Mouse (Mus musculus) cortical plate, adult 2 months (tissue): ENCODE results near the gene Cdk18. TPM values are rescaled to one million over a fixed set of nuclear protein-coding genes. Genes with fewer than 3 reads are reported as not detected.

Experiments
- H3K27ac ChIP-seq: fragments of 200-500 bp; 2 replicates; pipeline ENCODE4 v1.5.1; 2012; ENCODE audit warnings: low read length, control low read depth, inconsistent platforms; ENCODE audit not compliant: insufficient read depth
- H3K4me1 ChIP-seq: fragments of 200-500 bp; 2 replicates; pipeline ENCODE4 v1.6.1; 2011; ENCODE audit warnings: low read length; ENCODE audit not compliant: control insufficient read depth, insufficient read depth
- H3K4me3 ChIP-seq: fragments of 200-500 bp; 2 replicates; pipeline ENCODE4 v1.5.1; 2011; ENCODE audit warnings: mild to moderate bottlenecking, low read length, control low read depth; ENCODE audit not compliant: insufficient read depth
- CTCF ChIP-seq: fragments of 200-500 bp; IDR thresholded peaks from 2 replicates; pipeline ENCODE4 v1.5.1; 2011; ENCODE audit warnings: mild to moderate bottlenecking, control low read depth, low read length; ENCODE audit not compliant: insufficient read depth; ENCODE audit errors: extremely low read depth
- POLR2A ChIP-seq: fragments of 200-500 bp; IDR thresholded peaks from 2 replicates; pipeline ENCODE4 v1.6.1; 2011; ENCODE audit warnings: mild to moderate bottlenecking, low read length, control low read depth; ENCODE audit not compliant: insufficient read depth; ENCODE audit errors: extremely low read depth
- polyA plus RNA-seq: library from polyadenylated mRNA; depleted of rRNA; stranded (reverse); fragments of >200 nt; gene quantifications from 2 replicates; pipeline ENCODE4 v1.2.3, GENCODE M21; 2012

The Cdk18 gene
- polyA plus RNA-seq, 1 experiment, result 30.0 TPM

DNA sequence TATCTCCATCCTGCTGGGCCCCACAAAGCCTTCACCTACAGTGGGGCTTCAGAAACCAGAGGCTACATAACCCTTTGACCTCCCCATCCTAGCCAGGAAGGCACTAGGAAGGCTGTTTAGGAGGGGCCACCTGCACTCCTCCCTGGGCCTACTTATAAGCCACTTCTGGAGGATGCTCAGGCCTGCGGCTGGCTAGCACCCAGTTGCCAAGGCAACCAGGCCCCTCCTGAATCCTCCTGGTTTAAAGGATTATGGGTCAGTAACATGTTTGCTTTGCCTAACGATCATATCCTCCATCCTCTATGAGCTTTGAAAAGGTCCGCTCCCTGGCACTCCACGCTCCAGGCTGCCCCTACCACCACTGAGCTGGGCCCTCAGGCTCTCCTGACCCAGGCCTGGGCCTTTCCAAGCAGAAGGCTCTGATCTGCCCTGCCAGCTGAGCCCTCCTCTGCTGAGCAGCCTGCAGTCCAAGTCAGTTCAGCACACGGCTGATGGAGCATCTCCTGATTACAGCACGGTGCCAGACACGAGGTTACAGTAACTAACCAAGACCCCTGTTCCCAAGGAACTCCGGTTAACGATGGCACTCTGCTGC, 16.0 kb downstream of the Cdk18 start:
- Histone ChIP-seq H3K4me1 (0 out of 2 replicates have a peak, but pooled peaks cover 4% of the 10 kb centered on the region), H3K27ac (0 out of 2 replicates have a peak overlapping the region, but pooled peaks have one; percentile 28), H3K4me3 (no peak overlapping the region)
- TF ChIP-seq POLR2A, result no peak
- no peak for TF ChIP-seq CTCF

DNA sequence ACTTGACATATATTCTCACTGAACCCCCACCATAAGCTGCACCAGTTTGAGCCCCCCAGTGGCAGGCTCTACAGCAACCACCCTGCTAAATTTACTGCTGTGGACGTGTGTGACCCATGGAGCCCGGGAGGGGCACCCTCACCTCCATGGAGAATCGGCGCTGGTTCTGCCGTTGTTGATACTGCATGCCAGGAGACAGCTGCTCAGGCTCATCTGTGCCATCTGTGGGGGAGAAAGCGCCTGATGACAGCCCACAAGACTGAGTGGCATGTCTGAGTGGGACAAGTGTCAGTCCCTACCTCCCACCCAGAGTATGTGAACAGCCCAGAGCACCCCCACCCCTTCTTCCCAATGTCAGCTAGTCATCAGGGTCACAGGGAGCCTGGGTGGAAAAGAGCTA, 17.6 kb downstream of the Cdk18 start:
- Histone ChIP-seq H3K4me1 (0 out of 2 replicates have a peak, but pooled peaks cover 4% of the 10 kb centered on the region), H3K4me3 (no peak overlapping the region), H3K27ac (no peak overlapping the region)
- TF ChIP-seq POLR2A (no peak), CTCF (no peak)

DNA sequence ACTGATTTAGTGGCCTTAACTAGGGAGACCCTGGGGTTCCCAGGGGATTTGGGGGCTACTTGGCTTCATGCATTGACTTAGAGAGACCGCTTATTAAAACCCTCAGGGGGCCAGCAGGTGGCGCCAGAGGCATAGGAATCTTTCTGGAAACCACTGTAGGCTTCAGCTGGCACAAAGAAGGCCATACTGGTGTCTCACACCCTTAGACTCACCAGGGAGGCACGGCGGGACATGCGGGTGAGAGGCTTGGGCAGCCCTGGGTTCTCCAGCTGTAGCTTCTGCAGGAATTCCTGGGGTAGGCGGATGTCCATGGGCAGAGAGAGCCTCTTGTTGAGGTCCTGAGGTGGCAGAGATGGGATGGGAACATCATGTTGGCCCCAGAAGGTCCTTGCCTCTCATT, 18.2 kb downstream of the Cdk18 start:
- Histone ChIP-seq H3K4me3 (no peak overlapping the region), H3K27ac (no peak overlapping the region), H3K4me1 (0 out of 2 replicates have a peak, but pooled peaks cover 4% of the 10 kb centered on the region)
- peak; percentile 82 for TF ChIP-seq CTCF
- no peak for TF ChIP-seq POLR2A

DNA sequence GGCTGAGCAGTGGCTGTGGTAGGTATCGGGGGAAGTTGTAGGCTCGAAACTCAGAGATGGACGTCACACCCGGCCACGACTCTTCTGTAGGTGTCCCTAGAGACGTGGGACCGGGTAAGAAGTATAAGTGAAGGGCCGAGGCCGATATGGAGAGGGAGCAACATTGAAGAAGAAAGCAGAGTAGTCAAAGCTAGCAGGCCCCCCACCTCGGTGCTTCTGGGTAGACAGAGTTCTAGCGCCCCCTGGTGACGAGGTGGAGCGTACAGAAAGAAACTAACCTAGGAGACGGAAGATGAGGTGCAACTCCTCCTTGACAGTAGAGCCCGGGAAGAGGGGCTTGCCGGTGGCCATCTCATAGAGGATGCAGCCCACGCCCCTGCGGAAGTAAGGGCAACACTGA, 22.9 kb downstream of the Cdk18 start:
- H3K4me3 ChIP-seq, result no peak overlapping the region
- H3K27ac ChIP-seq, result no peak overlapping the region
- 0 out of 2 replicates have a peak, but pooled peaks cover 1% of the 10 kb centered on the region for H3K4me1 ChIP-seq
- peak; percentile 85 for TF ChIP-seq CTCF
- no peak for TF ChIP-seq POLR2A

DNA sequence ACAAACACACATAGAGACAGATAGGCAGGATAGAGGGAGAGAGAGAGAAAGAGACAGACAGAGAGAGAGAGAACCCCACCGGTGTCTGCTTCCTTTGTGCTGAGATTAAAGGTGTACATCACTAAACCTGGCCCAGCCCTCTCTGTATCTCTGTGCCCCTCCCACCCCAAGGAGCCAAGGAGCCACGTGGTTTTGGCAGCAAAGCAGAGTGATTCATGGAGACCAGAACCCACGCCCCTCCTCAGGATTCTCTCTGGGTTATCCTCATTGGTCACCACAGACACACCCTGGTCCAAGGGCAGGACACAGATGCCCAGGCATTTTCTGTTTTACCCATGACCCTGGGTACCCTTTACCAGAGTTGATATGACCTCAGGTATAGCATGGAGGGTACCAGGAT, 26.4 kb downstream of the Cdk18 start:
- Histone ChIP-seq H3K4me3 (no peak overlapping the region), H3K27ac (no peak overlapping the region), H3K4me1 (no peaks in the 10 kb centered on the region)
- no peak for TF ChIP-seq CTCF

DNA sequence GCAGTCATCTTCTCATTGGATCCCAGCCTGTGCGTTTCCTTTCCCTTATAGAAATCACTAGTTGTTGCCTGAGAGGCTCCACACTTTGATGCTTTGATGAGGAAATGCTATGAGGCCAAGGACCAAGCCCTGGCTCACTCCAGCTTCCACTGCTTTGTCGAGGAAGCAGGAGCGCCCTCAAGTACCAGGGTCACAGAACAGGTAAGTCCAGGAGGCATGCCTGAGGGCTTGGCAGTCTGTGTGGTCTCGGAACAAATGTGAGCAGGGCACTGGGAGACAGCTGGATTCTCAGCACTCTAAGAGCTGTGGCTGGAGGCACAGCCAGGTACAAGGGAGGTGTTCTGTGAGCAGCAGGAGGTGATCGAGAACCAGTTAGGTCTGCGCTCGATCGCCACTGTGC, 27.1 kb downstream of the Cdk18 start:
- Histone ChIP-seq H3K4me1 (no peaks in the 10 kb centered on the region), H3K27ac (no peak overlapping the region), H3K4me3 (no peak overlapping the region)
- no peak for TF ChIP-seq CTCF
- no peak for TF ChIP-seq POLR2A

DNA sequence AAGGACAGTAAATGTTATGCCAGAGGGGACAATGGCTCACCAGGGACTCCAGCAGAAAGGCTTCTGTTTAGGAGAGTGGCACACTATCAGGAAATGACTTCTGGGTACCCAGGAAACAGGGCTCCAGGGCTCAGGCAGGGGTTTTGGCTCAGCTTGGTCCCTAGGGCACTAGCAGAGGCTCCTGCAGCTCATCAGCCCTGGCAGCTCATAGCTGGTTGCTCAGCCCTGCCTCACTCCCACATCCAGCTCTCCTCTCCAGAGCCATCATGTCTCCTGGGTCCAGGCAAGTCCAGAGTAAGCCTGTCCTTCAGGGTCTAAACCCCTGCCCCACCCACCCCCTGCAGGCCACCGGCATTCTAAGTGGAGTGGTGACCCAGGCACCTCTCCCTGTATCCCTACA, 28.1 kb downstream of the Cdk18 start:
- no peak overlapping the region for H3K4me3 ChIP-seq
- no peaks in the 10 kb centered on the region for H3K4me1 ChIP-seq
- no peak overlapping the region for H3K27ac ChIP-seq
- no peak for TF ChIP-seq POLR2A
- TF ChIP-seq CTCF, result no peak

DNA sequence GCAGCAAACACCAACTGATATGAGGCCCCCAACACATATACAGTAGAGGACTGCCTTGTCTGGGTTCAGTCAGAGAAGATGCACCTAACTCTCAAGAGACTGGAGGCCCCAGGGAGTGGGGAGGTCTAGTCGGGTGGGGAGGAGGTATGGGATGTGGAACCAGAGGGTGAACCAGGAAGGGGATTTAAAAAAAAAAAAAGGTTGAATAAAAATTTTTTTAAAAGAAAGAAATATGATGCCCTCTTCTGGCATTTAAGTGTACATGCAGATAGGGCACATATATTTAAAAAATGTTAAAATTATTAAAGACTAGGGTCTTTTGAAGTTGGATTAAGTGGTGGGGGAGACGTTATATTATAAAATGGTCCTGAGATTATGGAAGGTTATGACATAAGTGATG, 30.1 kb downstream of the Cdk18 start:
- TF ChIP-seq CTCF (no peak), POLR2A (no peak)
- H3K4me1 ChIP-seq, result no peaks in the 10 kb centered on the region
- no peak overlapping the region for H3K4me3 ChIP-seq
- no peak overlapping the region for H3K27ac ChIP-seq

DNA sequence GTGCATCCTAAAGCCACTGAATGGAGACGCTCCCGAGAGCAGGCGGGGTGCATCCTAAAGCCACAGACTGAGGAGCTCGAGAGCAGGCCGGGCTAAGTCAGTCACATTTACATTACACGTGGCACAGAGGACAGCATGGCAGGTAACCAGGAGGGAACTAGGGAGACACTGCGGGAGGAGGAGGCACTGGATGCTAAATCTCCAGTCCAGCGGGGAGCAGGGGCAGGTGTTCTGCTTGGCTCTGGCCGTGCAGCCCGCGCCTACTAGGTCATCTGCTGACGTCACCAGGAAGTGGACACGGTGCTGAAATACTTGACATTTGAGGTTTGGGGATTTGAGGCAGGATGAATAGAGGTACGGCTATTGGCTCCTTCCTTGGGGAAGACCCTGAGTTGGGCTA, 35.1 kb downstream of the Cdk18 start:
- no peak for TF ChIP-seq CTCF
- TF ChIP-seq POLR2A, result no peak
- 0 out of 2 replicates have a peak, but pooled peaks cover 1% of the 10 kb centered on the region for H3K4me1 ChIP-seq
- H3K4me3 ChIP-seq, result no peak overlapping the region
- H3K27ac ChIP-seq, result no peak overlapping the region

DNA sequence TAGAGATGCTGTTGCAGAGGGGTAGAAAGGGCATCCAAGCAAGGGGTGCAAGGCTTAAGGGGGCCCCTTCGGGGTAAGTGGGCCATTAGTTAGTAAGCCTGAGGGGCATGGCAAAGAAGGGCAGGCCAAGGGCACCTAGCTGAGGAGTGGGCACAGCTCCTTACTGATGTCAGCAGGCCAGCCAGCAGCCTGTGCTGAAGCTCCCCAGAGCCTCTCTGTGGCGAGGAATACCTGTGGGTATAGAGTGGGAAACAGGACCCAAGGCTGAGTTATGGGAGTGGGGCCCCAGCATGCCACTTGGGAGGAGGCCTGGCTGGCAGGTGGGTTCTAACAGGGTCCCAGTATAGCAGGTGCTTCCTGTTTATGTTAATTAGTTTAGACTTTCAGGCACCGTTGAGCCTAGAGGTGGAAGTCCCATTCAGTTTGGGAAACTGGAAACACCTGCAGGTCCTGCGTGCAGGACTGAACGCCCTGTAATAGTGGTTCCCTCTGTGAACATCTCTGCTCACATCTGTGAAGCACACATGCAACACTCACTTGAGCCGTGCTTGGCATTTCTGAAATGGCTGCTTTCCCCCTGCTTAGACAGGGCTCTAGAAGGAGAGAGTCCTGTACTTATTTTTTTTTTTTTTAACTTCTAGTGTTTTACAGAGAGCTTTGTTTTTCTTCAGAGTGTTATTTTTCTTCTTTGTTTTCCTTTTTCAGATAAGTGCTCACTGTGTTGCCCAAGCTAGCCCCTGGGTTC, 37.4 kb downstream of the Cdk18 start:
- TF ChIP-seq CTCF (no peak), POLR2A (no peak)
- Histone ChIP-seq H3K4me1 (peaks cover 3% of the 10 kb centered on the region; the same call in 1 of the 2 replicates), H3K4me3 (no peak overlapping the region), H3K27ac (no peak overlapping the region)
